Mouse (Mus musculus) testis, postnatal 10 days (tissue): ENCODE measurements around the gene Ccl28.
"Not testable (repeated sequence)": the region's sequence is repeated elsewhere in the genome, so short reads cannot be mapped to it uniquely, and the experiment has no call there.

Experiments used
- DNase-seq: peaks from one replicate; pipeline ENCODE4 v3.0.0; 2021; ENCODE audit warnings: low spot score

The Ccl28 gene

DNA sequence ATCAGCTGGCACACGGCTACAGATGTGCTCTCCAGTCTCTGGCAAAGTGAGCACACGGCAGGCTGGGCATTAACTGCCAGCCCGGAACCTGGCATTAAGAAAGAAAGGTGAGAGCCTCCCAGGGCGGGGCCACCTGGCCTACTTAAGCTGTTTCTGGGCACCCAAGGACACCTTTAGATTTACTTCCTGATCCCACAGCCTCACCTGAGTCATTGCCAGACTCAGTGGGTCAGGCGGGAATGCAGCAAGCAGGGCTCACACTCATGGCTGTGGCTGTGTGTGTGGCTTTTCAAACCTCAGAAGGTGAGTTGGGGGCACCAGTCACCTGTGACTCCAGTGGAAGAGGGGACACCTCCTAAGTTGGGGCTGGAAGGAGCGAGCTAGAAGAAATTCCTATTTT lies at the start of gene Ccl28:
Ccl28 (plus strand) TSS at position 186 of the 400 bp plus-strand sequence.
- DNase-seq, result no peak

DNA sequence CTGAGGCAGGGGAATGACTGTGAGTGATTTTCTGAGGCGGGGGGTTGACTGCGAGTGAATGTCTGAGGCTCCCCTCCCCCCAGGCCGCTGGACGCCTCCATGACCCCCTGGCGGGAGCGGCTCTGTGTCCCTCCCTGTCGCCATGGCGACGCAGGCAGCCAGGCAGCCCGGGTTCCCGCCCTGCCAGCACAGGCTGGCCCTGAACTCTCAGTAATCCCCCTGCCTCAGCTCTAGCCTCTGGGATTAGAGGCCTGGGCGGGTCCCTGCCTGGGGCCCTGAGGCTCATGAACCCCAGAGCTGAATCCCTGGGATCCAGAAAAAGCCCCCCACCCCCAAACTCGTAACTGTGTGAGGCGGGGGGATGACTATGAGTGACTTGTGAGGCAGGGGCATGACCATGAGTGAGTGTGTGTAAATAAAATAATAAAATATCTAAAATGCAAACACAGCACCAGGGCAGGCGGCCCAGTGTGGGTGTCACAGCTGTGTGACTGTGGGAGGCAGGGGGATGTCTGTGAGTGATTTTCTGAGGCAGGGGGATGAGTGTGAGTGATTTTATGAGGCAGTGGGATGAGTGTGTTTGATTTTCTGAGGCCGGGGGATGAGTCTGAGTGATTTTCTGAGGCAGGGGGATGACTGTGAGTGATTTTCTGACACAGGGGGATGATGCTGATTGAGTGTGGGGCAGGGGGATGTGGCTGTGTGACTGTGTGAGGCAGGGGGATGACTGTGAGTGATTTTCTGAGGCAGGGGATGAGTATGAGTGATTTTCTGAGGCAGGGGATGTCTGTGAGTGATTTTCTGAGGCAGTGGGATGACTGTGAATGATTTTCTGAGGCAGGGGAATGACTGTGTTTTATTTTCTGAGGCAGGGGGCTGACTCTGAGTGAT lies 27.1 kb upstream of the Ccl28 start:
- peak; percentile 68 for DNase-seq

DNA sequence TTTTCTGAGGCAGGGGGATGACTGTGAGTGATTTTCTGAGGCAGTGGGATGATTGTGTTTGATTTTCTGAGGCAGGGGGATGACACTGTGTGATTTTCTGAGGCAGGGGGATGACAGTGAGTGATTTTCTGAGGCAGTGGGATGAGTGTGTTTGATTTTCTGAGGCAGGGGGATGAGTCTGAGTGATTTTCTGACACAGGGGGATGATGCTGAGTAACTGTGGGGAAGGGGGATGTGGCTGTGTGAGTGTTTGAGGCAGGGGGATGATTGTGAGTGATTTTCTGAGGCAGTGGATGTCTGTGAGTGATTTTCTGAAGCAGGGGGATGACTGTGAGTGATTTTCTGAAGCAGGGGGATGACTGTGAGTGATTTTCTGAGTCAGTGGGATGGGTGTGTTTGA lies 25.2 kb upstream of the Ccl28 start:
- DNase-seq, result peak; percentile 62

DNA sequence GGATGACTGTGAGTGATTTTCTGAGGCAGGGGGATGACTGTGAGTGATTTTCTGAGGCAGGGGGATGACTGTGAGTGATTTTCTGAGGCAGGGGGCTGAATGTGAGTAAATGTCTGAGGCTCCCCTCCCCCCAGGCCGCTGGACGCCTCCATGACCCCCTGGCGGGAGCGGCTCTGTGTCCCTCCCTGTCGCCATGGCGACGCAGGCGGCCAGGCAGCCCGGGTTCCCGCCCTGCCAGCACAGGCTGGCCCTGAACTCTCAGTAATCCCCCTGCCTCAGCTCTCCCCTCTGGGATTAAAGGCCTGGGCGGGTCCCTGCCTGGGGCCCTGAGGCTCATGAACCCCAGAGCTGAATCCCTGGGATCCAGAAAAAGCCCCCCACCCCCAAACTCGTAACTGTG lies 24.6 kb upstream of the Ccl28 start:
- DNase-seq, result peak; percentile 56

DNA sequence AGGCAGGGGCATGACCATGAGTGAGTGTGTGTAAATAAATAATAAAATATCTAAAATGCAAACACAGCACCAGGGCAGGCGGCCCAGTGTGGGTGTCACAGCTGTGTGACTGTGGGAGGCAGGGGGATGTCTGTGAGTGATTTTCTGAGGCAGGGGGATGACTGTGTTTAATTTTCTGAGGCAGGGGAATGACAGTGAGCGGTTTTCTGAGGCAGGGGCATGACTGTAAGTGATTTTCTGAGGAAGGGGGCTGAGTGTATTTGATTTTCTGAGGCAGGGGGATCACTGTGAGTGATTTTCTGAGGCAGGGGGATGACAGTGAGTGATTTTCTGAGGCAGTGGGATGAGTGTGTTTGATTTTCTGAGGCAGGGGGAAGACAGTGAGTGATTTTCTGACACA lies 24.1 kb upstream of the Ccl28 start:
- not testable (repeated sequence) for DNase-seq

DNA sequence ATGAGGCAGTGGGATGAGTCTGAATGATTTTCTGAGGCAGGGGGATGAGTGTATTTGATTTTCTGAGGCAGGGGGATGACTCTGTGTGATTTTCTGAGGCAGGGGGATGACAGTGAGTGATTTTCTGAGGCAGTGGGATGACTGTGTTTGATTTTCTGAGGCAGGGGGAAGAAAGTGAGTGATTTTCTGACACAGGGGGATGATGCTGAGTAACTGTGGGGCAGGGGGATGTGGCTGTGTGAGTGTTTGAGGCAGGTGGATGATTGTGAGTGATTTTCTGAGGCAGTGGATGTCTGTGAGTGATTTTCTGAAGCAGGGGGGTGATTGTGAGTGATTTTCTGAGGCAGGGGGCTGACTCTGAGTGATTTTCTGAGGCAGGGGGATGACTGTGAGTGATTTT lies 23.5 kb upstream of the Ccl28 start:
- peak; percentile 86 for DNase-seq

DNA sequence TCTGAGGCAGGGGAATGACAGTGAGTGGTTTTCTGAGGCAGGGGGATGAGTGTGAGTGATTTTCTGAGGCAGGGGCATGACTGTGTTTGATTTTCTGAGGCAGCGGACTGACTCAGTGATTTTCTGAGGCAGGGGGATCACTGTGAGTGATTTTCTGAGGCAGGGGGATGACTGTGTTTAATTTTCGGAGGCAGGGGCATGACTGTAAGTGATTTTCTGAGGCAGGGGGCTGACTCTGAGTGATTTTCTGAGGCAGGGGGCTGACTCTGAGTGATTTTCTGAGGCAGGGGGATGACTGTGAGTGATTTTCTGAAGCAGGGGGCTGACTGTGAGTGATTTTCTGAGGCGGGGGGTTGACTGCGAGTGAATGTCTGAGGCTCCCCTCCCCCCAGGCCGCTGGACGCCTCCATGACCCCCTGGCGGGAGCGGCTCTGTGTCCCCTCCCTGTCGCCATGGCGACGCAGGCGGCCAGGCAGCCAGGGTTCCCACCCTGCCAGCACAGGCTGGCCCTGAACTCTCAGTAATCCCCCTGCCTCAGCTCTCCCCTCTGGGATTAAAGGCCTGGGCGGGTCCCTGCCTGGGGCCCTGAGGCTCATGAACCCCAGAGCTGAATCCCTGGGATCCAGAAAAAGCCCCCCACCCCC lies 20.8 kb upstream of the Ccl28 start:
- DNase-seq, result peak; percentile 87

DNA sequence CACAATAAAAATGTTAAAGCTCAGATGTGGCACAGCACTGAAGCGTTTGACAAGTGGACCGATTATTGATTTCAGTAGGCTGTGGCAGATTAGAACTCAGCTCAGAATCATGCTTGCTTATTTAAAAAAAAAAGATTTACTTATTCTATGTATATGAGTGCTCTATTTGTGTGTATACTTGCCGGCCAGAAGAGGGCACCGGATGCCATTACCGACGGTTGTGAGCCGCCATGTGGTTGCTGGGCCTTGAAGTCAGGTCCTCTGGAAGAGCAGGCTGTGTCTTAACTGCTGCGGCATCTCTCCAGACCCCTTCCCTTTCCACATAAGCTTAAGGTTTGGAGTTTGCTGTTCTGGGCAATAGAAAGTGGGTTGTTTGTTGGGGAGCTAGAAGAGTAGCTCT lies 19.7 kb upstream of the Ccl28 start:
- not testable (repeated sequence) for DNase-seq

DNA sequence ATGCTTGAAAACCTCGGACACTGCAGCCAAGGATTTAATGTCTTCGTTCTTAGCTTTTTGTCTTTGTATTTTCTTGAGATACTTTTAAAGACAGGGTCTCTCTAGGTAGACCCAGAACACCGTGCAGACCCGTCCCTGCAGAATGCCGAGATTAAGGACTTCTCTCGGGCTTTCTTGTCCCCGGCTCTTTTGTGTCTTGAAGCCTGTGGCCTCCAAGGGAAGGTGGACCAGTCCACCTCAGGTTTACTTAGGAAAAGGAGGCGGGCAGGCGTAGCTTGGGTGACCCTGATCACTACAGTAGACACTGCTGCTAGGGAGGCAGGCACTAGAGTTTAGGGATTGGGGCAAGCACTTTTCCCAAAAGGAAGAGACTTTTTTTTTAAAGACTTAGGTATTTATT lies 19.3 kb upstream of the Ccl28 start:
- not testable (repeated sequence) for DNase-seq

DNA sequence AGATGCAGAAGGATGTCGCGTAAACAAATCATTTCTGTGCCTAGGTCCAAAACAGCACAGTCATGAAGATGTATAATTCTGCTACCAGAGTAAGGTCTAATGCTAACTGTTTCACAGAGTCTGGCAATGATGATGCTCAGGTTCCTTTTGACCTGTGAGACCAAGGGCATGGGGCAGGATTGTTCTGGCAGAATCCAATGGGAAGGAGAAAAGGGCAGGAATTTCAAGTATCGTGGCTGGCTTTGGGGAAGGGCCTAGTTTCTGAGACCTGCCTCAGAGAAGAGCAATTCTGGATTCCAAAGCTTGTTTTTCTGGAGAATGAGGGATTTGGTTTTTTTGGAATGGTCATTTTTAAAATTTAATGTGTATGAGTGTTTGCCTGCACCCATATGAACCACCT lies 4.8 kb upstream of the Ccl28 start:
- DNase-seq, result no peak

DNA sequence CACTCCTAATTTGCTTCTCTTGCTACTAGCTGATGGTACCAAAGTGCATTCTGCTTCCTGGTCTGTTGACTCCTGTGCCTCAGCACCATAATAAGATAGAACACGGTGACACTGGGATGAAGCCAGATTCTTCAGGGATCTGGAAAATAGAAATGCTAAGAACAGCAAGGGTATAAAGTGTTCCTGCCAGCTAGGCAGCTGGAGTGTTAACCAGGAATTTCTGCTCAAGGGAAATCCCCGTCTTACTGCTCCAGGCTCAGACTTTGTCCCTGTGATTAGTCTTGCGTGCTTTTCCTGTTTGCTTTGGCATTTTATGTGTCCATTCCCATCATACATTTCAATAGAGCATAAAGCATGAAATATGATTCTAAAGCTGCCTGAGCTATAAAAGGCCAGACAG lies 3.9 kb upstream of the Ccl28 start:
- DNase-seq, result no peak

DNA sequence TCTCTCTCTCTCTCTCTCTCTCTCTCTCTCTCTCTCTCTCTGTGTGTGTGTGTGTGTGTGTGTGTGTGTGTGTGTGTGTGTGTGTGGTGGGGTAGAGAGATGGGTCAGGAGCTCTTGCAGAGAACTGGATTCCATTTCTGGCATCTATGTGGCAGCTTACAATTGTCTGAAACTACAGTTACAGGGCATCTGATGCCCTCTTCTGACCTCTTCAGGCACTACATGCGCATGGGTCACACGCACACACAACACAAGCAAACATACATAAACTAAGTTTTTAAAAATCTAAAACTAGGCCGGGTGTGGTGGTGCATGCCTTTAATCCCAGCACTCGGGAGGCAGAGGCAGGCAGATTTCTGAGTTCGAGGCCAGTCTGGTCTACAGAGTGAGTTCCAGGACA lies 2.3 kb downstream of the Ccl28 start:
- DNase-seq, result not testable (repeated sequence)

DNA sequence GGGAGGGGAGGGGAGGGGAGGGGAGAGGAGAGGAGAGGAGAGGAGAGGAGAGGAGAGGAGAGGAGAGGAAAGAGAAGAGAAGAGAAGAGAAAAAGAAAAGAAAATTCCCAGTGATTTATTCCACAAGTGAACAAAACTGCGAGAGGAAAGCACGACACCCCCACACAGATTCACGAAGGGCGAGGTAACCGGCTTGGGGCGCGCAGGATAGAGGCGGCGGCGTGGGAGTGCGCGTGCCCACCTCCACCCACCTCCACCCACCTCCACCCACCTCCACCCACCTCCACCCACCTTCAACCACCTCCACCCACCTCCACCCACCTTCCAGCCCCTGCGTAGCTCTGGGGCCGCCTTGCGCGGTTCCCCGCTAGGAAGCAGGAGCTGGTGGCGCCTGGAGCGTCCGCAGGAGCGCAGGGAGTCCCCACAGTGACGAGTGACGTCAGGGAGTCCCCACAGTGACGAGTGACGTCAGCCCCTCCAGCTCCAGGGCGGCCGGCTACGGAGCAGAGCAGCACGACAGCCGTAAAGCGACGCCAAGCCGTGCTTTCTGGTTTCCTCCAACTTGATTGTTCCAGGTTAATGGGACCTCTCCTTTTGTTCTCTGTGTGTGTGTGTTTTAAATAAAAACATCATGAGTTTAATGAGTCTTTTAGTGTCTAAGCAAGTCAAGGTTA lies 8.0 kb downstream of the Ccl28 start:
- DNase-seq, result peak; percentile 91

DNA sequence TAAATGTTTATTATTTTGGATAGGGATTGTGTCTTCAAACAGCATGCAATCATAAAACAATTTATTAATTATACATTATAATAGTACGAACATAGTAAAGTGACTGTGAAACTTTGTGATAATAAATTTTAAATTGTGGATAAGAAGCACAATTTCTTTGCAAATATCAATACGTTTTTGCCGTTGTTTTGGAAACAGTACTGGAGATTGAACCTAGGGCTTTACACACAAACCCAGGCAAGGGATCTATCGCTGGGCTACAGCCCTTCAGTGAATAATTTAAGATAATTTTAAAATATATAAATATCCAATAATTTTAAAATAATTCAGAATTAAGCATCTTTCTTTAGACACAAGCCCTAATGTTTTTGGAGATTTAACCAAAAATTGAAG lies 8.5 kb downstream of the Ccl28 start:
- DNase-seq, result no peak

DNA sequence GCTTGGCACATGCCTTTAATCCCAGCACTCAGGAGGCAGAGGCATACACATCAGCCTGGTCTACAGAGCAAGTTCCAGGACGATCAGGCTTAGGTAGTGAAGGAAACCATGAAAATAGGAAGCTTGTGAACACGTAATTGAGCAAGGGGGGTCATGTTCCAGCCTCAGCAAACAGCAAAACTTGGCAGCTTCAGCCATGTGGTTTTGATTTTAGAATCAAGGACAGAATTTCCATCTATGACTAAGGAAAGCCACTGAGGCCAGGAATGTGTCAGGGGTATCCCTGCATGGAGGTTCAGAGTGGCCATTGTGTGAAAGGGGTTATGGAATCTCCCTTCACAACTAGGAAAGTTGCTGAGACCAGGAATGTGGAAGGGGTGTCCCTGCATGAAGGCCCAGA lies 11.9 kb downstream of the Ccl28 start:
- no peak for DNase-seq

DNA sequence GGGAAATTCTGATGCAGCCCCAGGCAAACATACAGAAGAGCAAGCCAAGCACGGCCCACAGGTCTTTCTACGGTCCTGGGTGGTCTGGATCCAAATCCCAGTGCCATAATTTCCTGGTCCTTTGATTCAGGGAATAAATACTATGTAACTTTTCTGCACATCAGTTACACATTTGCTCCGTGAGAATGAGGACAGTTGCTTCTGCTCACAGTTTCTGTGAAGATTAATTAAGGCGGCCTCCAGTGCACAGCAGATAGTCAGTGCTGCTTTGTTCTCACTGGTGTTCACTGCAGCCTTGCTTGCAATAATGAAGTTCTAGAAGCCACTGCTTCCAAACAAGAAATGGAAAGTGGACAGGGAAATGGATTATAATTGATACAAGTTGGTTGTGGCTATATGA lies 14.2 kb downstream of the Ccl28 start:
- DNase-seq, result no peak

DNA sequence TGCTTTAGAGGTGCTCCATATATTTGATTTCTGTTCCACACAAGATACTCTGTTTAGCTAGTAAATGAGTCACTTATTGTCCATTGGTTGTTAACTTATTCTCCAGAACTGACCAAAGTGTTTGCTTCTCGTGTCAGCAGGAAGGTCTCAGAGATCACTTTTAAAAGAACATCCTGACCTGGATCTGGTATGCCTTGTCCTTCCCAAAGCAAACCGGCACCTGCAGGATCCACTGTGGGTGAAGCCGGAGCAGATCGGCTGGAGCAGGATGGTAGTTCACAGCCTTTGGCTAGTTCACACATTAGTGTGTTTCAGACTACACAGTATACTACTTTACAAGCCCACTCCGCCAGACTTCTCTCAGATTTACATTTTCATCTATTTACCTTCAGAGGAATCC lies 14.8 kb downstream of the Ccl28 start:
- no peak for DNase-seq

DNA sequence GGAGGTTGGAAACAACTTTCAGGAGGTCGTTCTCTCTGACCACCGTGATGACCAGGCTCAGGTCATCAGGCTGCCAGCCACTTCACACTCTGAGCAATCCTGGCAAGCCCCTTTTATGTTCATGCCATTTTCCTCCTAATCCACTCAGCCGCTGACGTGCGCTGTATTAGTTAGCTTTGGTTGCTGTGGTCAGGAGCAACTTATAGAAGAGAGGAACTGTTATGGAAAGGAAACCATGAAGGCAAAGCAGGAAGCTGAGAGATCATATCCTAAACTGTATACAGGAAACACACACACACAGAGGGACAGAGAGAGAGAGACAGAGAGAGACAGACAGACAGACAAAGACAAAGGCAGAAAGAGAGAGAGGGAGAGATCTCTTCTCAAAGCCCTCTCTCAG lies 15.7 kb downstream of the Ccl28 start:
- DNase-seq, result no peak

DNA sequence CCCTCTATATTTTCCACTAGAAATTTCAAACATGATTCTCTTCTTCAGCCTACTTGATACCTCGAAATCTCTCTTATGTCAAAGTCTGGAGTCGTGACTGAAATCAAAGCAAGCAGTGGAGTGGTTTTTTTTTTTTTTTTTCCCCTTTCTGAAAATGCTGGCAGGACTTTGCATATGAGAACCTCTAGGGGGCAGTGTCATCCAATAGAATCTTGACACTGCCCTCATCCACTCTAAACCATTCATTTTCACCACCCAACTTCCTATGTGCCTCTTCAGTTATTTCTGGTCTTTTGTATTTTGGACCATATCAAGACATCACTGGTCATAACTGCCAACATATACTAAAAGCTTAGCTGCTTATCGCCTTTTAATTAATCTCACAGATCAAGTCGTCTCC lies 16.9 kb downstream of the Ccl28 start:
- no peak for DNase-seq

DNA sequence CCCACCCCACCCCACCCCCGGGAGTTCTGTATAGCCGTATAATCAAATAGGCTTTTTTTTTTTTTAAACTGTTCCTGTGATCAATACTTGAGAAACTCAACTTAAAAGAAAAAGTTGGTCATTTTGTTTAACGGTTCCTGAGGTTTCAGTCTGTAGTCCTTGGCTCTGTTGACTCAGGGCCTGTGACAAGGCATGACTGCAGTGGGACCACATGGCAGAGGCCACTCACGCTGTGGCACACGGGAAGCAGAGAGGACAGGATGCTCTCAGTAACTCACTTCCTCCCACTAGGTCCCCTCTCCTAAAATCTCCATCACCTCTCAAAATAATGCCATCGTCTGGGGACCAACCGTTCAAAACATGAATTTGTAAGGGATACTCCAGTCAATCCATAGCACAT lies 17.5 kb downstream of the Ccl28 start:
- no peak for DNase-seq

DNA sequence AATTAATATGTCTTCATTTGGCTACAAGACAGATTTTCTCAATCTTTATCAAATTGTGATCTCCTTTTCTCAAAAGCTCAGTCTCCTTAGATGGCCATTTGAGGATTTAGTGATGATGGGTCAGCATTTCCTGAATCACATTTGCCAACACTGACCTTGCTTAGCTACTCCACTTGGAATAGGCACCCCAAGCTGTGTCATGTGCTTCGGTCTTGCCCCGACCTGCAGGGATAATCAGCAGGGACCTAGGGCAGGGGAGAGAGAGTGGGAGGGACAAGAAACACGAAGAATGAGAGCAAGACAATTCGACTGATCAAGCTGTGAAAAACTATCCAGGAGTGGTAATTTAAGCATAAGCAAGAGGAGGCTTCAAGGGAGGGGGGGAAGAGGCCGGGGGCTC lies 21.1 kb downstream of the Ccl28 start:
- DNase-seq, result no peak

DNA sequence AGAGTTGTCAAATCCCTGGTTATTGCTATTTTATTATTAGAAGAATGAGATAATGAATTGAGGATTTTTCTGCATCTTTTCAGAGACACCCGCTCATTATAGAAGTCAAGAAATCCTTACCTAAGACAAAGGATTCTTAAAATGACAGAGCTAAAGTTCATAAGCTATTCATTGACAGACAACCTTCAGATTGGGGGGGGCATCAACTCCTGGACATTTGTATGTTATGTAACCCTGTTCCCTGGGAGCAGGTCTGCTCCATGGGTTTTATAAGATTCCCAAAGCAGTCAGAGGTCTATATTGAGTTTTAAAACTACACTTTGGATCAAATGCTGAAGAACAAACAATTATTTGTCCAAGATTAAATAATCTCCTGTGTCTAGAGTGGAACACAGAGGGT lies 22.9 kb downstream of the Ccl28 start:
- no peak for DNase-seq
